Mouse (Mus musculus) midbrain, postnatal 0 days (tissue): Measurements from ENCODE around the gene Ripk1. TPM values are rescaled to one million over a fixed set of nuclear protein-coding genes. Genes with fewer than 3 reads are reported as not detected.

Experiments used
- ATAC-seq: fragments of 200-750 bp; cut with Nextera tagmentation; 2 replicates; pipeline ENCODE4 v1.8.0; 2017; ENCODE audit warnings: moderate number of reproducible peaks, mild to moderate bottlenecking, moderate TSS enrichment, moderate library complexity; ENCODE audit not compliant: low FRiP score
- DNase-seq: peaks from one replicate; pipeline ENCODE4 v3.0.0-alpha.2; 2015; ENCODE audit warnings: low spot score
- H3K27ac ChIP-seq: fragments of 300-500 bp; sonication (generic); 2 replicates; pipeline ENCODE4 v1.5.1; 2014; ENCODE audit warnings: low read depth, mild to moderate bottlenecking, low read length, mixed read lengths
- H3K27me3 ChIP-seq: fragments of 300-500 bp; sonication (generic); 2 replicates; pipeline ENCODE4 v1.6.1; 2014; ENCODE audit warnings: low read length, control low read depth, mixed read lengths; ENCODE audit not compliant: insufficient read depth
- H3K36me3 ChIP-seq: fragments of 300-500 bp; sonication (generic); 2 replicates; pipeline ENCODE4 v1.6.1; 2014; ENCODE audit warnings: low read length, control low read depth, mixed read lengths; ENCODE audit not compliant: insufficient read depth
- H3K4me1 ChIP-seq: fragments of 300-500 bp; sonication (generic); 2 replicates; pipeline ENCODE4 v1.6.1; 2014; ENCODE audit warnings: mild to moderate bottlenecking, control low read depth, antibody characterized with exemption, low read length, mixed read lengths; ENCODE audit not compliant: insufficient read depth
- H3K4me2 ChIP-seq: fragments of 300-500 bp; sonication (generic); 2 replicates; pipeline ENCODE4 v1.6.1; 2014; ENCODE audit warnings: low read depth, mild to moderate bottlenecking, low read length, mixed read lengths; ENCODE audit not compliant: poor library complexity, severe bottlenecking
- H3K4me3 ChIP-seq: fragments of 300-500 bp; sonication (generic); 2 replicates; pipeline ENCODE4 v1.5.1; 2014; ENCODE audit warnings: low read depth, mild to moderate bottlenecking, low read length, moderate library complexity
- H3K9ac ChIP-seq: fragments of 300-500 bp; sonication (generic); replicated peaks from 2 replicates; pipeline ENCODE4 v1.6.1; 2014; ENCODE audit warnings: mild to moderate bottlenecking, low read length, moderate library complexity, mixed read lengths; ENCODE audit not compliant: poor library complexity, severe bottlenecking
- H3K9me3 ChIP-seq: fragments of 300-500 bp; sonication (generic); 2 replicates; pipeline ENCODE4 v1.6.1; 2016; ENCODE audit warnings: low read length, control low read depth
- CTCF ChIP-seq: IDR thresholded peaks from 2 replicates; pipeline ENCODE4 v1.5.1; 2016; ENCODE audit warnings: antibody characterized with exemption, mild to moderate bottlenecking
- WGBS: fragments of 180-500 bp; shearing (Covaris S2); extraction: QIAGEN DNeasy Blood & Tissue Kit; methylation state at CpG from one replicate; pipeline ENCODE4 v1.1.7; 2014; 5-methylcytosine and 5-hydroxymethylcytosine counted together
- polyA plus RNA-seq: library from polyadenylated mRNA; unstranded; fragments of >200 nt; fragmentation: Nextera tagmentation; extraction: Ambion mirVana; gene quantifications from 2 replicates; pipeline ENCODE4 v1.2.1, GENCODE M21; 2015
- total RNA-seq: library from RNA; depleted of rRNA; stranded (reverse); fragments of >200 nt; gene quantifications from 2 replicates; pipeline ENCODE4 v1.2.3, GENCODE M21; 2014

Ripk1 gene
- total and polyA plus RNA-seq, 2 experiments from 2014 or later, result 3.7 to 7.4 TPM

DNA sequence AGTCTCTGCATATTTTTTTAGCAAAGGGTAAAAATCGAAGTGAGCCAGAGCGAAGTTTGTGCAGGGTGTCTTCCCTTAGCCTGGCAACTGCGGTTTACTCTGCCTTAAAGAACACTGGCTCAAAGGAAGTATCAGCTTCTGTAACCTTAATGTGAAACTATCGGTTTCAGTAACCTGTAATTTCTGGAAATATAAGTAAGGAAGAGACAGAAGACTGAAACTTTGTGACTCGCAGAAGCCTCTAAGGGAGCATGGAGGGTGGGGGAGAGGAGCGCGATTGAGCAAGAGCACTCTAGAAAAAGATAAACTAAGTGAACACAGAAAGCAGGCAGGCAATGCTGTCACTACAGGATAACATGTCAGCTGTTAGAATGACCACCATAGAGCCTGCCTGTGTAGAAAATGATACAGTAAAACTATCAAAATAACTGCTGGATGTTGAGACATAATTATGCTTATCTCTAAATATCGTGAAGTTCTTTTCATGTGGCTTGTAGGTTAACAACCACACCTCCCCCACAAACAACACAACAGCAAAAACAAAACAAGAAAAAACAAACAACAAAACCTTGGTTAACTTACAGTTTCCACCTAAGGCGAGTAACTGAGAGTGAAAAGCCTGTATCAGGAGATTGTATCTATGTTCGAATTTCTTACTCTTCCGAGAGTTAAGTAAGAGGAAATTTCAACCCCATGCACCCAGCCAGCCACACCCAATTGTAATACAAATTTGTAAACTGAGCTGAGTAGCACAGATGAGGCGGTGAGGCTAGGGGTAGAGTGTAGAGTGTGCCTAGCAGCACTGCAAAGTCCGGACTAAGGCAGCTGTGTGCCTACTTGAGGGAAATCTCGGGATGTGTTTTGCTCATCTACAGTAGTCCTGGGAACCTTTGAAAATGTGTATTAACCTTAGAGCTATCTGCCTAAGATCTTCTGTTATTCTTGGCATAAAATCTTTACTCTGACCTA, 36.8 kb upstream of the Ripk1 start:
- ATAC-seq, result peak; percentile 35; the same call in 1 of the 2 replicates
- WGBS, result 24% methylated on average over 14 of the region's 14 CpGs
- 0 out of 2 replicates have a peak, but pooled peaks cover 2% of the 10 kb centered on the region for H3K4me1 ChIP-seq
- H3K4me2 ChIP-seq, result peak overlapping the region; percentile 53
- peak overlapping the region; percentile 71 for H3K27ac ChIP-seq
- peak overlapping the region; percentile 48 for H3K4me3 ChIP-seq
- DNase-seq, result peak; percentile 12
- no peaks in the 10 kb centered on the region for H3K36me3 ChIP-seq
- TF ChIP-seq CTCF, result no peak
- H3K9me3 ChIP-seq, result no peaks in the 10 kb centered on the region
- no peaks in the 10 kb centered on the region for H3K27me3 ChIP-seq
- H3K9ac ChIP-seq, result peak overlapping the region; percentile 50

DNA sequence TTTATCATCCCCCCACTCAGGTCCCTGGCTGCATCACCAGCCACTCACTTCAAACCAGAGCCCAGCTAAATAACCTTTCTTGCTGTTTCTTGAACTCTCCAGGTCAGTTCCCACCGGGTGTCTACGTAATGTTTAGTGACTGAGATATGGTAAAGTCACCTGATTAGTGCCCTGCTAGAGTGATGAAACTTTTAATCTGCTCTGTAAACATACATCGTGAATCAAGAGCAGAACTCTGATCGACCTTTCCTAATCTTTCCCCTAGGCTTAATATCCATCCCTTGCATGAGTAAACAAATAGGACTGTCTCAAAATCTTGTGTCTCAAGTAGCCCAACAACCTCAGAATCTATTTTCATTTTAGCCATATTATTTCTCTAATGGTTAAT, 36.1 kb upstream of the Ripk1 start:
- Histone ChIP-seq H3K4me3 (no peak overlapping the region), H3K27ac (no peak overlapping the region), H3K4me1 (0 out of 2 replicates have a peak, but pooled peaks cover 2% of the 10 kb centered on the region), H3K9me3 (no peaks in the 10 kb centered on the region), H3K9ac (no peak overlapping the region), H3K4me2 (no peak overlapping the region), H3K27me3 (no peaks in the 10 kb centered on the region), H3K36me3 (no peaks in the 10 kb centered on the region)
- ATAC-seq (no peak), DNase-seq (no peak)
- WGBS, result 68% methylated on average over 4 of the region's 4 CpGs
- TF ChIP-seq CTCF, result no peak

DNA sequence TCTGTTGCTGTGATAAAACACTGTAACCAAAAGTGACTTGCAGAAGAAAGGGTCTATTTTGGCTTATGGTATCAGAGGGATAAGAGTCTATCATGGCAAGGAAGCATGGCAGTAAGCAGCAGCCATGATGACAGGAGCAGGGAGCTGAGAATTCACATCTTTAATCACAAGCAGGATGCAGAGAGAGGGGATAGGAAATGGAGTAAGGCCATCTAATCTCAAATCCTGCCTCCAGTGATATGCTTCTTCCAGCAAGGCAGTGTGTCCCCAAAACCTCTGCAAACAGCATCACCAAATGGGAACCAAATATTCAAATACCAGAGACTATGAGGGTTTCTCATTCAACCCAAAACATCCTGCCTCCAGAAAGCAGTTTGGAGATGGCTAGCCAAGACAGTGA, 35.6 kb upstream of the Ripk1 start:
- no peak overlapping the region for H3K27ac ChIP-seq
- ATAC-seq, result no peak
- H3K4me1 ChIP-seq, result 0 out of 2 replicates have a peak, but pooled peaks cover 2% of the 10 kb centered on the region
- no peak overlapping the region for H3K4me2 ChIP-seq
- no peak overlapping the region for H3K9ac ChIP-seq
- H3K4me3 ChIP-seq, result no peak overlapping the region
- no peak for TF ChIP-seq CTCF
- H3K36me3 ChIP-seq, result no peaks in the 10 kb centered on the region
- DNase-seq, result no peak
- no peaks in the 10 kb centered on the region for H3K27me3 ChIP-seq
- H3K9me3 ChIP-seq, result no peaks in the 10 kb centered on the region

DNA sequence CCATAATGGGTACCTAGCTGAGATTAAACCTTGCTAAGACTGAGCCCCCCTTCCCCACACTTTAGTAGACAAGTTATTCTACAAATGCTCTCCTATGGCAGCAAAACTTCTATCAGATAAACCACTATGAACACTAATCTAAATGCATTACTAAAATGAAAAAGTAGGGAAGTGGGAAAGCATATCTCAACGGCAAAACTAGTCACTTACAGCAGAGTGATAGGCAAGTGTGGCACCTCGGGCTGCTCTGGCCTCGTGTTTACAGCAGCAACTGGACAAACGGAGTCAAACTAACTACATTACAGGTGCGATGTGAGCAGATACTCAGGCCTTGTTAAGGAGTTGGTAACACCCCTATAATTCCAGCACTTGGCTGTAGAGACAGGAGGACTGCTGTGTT, 12.5 kb upstream of the Ripk1 start:
- 90% methylated on average over 5 of the region's 5 CpGs for WGBS
- no peaks in the 10 kb centered on the region for H3K36me3 ChIP-seq

DNA sequence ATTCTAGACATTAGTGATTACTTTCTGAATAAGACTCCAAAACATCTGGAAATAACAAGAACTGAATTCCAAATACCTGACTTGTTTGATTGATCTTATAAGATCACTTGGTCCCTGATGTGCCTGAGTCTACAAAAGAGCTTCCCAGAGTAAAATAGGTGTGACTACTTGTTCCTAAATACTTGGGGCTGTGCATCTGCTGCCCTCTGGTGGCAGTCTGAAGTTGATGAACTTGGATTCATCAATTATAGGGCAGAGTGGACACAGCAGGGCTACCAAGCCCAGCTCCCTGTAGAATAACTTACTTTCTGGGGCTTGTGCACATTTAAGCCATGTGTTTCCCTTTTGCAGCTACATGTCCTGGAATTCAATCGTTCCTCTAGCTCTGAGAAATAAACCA, 7.0 kb upstream of the Ripk1 start:
- DNase-seq, result peak; percentile 83
- Histone ChIP-seq H3K4me2 (no peak overlapping the region), H3K27ac (no peak overlapping the region), H3K36me3 (no peaks in the 10 kb centered on the region), H3K4me1 (no peaks in the 10 kb centered on the region), H3K4me3 (no peak overlapping the region), H3K9ac (no peak overlapping the region), H3K9me3 (no peaks in the 10 kb centered on the region), H3K27me3 (no peaks in the 10 kb centered on the region)
- TF ChIP-seq CTCF, result peak; percentile 96
- 29% methylated on average over 1 of the region's 1 CpGs for WGBS
- peak; percentile 47; the same call in 1 of the 2 replicates for ATAC-seq

More for the DNA sequence above, 12.5 kb upstream of the Ripk1 start:
- H3K4me2 ChIP-seq, result no peak overlapping the region
- no peak overlapping the region for H3K27ac ChIP-seq
- ATAC-seq (no peak), DNase-seq (no peak)
- H3K9ac ChIP-seq, result no peak overlapping the region
- H3K9me3 ChIP-seq, result no peaks in the 10 kb centered on the region
- TF ChIP-seq CTCF, result no peak
- H3K4me3 ChIP-seq, result no peak overlapping the region
- H3K27me3 ChIP-seq, result no peaks in the 10 kb centered on the region
- H3K4me1 ChIP-seq, result no peaks in the 10 kb centered on the region

DNA sequence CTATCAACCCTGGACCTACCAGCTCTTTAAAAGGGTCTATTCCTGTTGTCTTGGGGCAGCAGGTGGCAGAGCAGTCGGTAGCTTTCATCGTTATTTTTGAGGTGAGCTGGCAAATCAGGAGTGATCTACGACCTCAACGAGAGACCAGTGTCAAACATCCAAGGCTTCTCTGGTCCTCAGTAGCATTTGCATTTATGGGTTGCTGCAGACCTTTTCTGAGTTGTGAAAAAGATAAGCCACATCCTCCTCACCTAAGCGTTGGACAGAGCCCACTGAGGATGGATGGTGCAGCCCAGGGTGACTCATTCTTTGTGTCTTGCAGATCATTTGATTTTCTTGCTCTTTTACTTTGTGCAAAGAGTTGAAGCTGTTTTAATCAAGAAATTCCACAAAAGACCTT, 895 bp downstream of the Ripk1 start:
- WGBS, result 4% methylated on average over 5 of the region's 5 CpGs

More for the DNA sequence above, 895 bp downstream of the Ripk1 start:
- no peaks in the 10 kb centered on the region for H3K9me3 ChIP-seq
- H3K4me1 ChIP-seq, result no peaks in the 10 kb centered on the region
- ATAC-seq, result peak; percentile 28; the same call in 1 of the 2 replicates
- no peak for DNase-seq
- H3K4me3 ChIP-seq, result peak overlapping the region; percentile 98
- H3K27ac ChIP-seq, result peak overlapping the region; percentile 68; the same call in 1 of the 2 replicates
- H3K9ac ChIP-seq, result peak overlapping the region; percentile 93
- no peaks in the 10 kb centered on the region for H3K27me3 ChIP-seq
- no peak; the same call in 1 of the 2 replicates for TF ChIP-seq CTCF
- H3K36me3 ChIP-seq, result no peaks in the 10 kb centered on the region
- peak overlapping the region; percentile 74 for H3K4me2 ChIP-seq
